Mouse (Mus musculus): ENCODE data around the gene Tll2.

- no peak for TF ChIP-seq CTCF (IDR thresholded peaks at IDR 0.05; ENCODE audit: control insufficient read depth, insufficient read depth, insufficient read length)
- TF ChIP-seq CEBPB (IDR thresholded peaks at IDR 0.05; ENCODE audit: low read depth), result no peak
- no peak for TF ChIP-seq MYOG (IDR thresholded peaks at IDR 0.05; ENCODE audit: control insufficient read depth, extremely low read depth, insufficient read length)
- TF ChIP-seq MAX (IDR thresholded peaks at IDR 0.05), result no peak
Observed at GRCm38 (mm10) chr19:41109496-41109895, 97.1 kb downstream of the Tll2 start.

Data from C2C12 (cell line).